Mouse (Mus musculus) monocyte, adult 2 months (primary cell): ENCODE measurements around the gene Smco4.
"Not testable (repeated sequence)": the region's sequence is repeated elsewhere in the genome, so short reads cannot be mapped to it uniquely, and the experiment has no call there.

Experiments used
- DNase-seq, 2 experiments: peaks; one replicate each; pipeline ENCODE4 v3.0.0; 2022; ENCODE audit warnings: low spot score in 2 of 2, low read depth in 1 of 2

The Smco4 gene

DNA sequence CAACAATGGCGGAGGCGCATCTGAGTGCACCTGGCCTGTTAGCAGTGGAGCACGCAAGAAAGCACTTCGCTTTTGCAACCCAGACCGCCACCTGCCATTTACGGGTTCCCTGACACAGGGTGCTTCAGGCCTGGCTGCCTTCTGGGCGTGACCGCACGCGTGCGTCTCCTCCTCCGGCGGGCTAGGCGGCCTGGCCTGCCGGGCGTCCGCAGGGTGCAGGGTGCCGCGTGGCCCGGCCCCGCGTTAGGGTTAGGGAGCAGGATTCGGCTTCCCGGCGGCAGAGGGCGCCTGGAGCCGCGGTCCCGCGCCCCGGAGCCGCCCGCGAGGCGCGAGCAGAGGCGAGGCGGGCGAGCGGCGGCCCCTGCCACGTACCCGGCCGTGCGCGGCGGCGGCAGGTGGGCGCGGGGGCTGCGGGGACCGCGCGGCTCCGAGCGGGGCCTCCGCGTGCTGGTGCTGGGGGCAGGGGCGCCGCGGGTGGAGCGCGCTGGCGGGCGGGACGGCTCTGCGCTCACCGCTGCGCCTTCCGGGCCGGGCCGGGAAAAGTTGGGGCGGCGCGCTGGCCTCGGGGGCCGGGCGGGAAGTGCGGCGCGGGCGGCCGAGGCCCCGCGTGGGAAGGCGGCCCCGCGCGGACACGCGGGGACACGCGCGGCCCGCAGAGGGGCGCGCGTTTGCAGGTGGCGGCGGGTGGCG is at the start of gene Smco4:
Gene Smco4 (plus strand): TSS at position 198 of the 690 bp plus-strand sequence.
- DNase-seq = peak in 1 of 2 experiments; percentile 9

DNA sequence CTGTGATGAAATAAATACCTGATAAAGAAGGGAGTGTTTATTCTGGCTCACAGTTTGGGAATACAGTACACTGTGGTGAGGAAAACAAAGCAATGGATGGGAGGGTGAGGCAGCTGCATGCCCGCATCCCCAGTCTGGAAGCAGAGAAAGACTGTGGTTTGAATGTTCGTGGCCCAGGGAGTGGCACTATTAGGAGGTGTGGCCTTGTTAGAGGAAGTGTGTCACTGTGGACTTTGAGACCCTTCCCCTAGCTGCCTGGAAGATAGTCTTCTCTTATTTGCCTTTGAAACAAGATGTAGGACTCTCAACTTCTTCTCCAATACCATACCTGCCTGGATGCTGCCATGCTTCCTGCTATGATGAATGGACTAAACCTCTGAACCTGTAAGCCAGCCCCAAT is 45.8 kb upstream of the Smco4 start:
- no peak for DNase-seq

- no peak for DNase-seq
Measured at GRCm38 (mm10) chr9:15450921-15451320, 42.3 kb upstream of the Smco4 start.

DNA sequence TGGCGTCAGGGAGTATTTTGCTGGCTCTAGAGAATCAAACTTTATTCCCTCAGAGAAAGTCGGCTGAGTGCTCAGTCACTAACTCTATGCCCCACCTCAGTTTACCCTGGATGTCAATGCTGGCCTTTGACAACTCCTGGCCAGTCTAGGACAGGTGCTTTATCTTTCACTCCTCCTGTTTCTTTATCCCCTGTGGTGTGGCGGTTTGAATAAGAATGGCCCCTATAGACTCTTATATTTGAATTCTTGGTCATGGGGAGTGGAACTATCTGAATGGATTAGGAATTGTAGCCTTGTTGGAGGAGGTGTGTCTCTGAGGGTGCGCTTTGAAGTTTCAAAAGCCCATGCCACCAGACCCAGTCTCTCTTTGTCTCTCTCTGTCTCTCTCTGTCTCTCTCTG is 21.0 kb upstream of the Smco4 start:
- no peak for DNase-seq

DNA sequence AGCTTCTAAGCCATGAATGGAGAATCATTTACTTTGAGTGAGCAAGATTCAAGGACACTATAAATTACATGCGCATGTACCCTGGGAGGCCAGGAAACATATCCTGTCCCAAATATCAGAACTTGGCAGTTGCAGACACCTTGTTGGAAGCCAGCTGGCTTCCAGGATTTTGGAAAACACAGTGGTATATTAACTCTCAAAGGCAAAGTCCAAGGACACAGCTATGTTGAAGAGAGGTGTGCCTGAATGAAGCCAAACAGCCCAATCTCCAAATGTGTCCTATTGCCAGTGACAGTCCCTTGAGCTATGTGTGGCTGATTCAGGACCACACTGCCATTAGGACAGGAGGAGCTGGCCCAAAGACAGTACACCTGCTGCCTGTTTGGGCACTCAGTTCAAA is 20.0 kb upstream of the Smco4 start:
- no peak for DNase-seq

- no peak for DNase-seq
Measured at GRCm38 (mm10) chr9:15477556-15477955, 15.7 kb upstream of the Smco4 start.

DNA sequence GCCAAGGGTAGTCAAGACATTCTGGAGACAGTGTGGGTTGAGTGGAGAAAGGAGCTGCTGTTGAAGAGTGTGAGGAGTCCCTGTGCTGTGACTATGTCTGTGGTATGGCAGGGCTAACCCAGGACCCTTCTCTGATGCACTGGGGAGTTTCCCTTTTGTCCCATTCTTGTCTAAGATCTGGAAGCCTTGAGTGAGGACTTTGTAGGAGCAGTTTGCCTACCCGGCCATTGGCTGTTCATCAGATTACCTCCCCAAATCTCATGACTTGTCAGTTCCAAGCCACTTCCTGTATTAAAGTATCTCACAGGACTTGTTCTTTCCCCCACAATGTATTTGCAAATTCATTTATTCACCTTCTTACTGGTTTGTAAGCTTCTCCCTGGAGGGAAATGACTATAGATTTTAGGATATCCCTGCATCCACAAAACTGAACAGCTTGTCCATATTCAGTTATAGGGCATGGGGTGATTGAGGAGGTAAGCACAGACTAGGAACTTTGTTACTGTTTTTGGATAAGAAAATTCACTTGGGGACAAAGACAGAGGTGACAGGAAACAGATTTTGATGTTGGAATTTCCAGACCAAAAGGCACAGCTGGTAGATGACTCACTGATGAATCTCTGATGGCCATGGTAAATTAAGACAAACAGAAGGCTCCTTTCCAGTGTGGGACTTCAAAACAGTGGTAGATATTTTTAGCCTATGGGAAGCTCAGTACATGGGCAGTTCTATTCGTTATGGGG is 5.4 kb upstream of the Smco4 start:
- no peak for DNase-seq

DNA sequence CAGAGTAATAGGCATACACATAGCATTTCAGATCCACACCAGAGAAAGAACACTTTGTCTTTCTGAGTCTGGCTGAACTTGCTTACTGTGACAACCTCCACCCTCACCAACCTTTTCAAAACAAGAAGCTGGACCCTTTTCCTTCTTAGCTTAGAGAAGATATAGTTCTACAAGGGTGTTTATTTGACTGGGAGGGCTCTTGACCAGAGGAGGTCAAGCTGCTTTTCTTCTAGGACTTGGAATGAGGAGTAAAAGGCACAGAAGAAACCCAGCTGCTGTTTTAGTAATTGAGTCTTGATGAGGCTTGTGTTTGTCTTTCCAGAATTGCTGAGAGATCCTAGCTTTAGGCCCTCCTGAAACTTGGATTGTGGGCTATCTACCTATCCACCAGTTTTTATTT is 3.9 kb upstream of the Smco4 start:
- DNase-seq = no peak

DNA sequence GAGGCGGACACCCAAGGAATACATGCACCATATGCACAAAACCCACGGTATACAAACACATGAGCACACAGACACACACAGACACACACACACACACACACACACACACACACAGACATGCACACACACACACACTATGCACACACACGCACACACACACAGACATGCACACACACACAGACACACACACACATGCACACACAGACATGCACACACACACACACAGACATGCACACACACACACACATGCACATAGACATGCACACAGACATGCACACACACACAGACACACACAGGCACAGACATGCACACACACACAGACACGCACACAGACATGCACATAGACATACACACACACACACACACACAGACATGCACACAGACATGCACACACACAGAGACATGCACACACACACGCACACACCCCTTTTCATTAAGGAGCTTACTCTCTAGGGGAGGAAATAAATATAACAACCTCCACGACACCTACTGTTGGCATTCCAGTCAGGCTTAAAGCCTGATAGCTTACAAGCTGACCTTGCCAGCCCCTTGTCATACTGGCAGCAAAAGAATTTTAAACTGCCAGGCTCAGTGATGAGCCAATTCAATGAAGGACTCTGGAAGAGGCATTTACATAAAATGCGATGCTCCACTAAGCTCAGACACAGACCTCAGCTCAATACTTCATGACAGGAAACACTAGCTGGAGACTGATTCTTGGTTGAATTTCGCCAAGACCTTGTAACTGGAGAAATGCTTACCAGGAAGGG is 2.7 kb upstream of the Smco4 start:
- no peak for DNase-seq

DNA sequence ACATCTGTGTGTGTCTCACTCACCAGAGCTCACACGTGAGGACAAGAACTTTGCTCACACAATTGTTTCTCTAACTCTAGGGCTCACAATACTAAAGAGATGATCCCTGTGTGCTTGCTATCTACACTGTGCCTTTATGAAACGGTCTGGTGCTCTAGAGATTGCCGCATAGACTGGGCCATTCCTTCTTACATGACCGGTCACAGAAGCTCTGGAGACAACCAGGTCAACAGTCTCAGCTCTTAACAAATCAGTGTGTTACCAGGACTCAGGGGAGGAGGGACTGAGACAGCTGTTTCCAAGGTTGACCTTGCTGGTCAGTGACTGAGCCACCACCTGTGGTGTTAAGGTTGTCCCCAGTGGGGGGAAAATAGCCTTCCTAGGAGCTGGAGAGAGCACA is 1.5 kb upstream of the Smco4 start:
- no peak for DNase-seq

- DNase-seq = no peak
Measured at GRCm38 (mm10) chr9:15492401-15492800, 831 bp upstream of the Smco4 start.

- no peak for DNase-seq
Measured at GRCm38 (mm10) chr9:15493925-15494558, 810 bp downstream of the Smco4 start.

GRCm38 (mm10) chr9:15495281-15495680 is 2.0 kb downstream of the Smco4 start:
- DNase-seq = not testable (repeated sequence)

GRCm38 (mm10) chr9:15495921-15496577 is 2.8 kb downstream of the Smco4 start:
- no peak for DNase-seq

GRCm38 (mm10) chr9:15500025-15500424 is 6.8 kb downstream of the Smco4 start:
- no peak for DNase-seq

DNA sequence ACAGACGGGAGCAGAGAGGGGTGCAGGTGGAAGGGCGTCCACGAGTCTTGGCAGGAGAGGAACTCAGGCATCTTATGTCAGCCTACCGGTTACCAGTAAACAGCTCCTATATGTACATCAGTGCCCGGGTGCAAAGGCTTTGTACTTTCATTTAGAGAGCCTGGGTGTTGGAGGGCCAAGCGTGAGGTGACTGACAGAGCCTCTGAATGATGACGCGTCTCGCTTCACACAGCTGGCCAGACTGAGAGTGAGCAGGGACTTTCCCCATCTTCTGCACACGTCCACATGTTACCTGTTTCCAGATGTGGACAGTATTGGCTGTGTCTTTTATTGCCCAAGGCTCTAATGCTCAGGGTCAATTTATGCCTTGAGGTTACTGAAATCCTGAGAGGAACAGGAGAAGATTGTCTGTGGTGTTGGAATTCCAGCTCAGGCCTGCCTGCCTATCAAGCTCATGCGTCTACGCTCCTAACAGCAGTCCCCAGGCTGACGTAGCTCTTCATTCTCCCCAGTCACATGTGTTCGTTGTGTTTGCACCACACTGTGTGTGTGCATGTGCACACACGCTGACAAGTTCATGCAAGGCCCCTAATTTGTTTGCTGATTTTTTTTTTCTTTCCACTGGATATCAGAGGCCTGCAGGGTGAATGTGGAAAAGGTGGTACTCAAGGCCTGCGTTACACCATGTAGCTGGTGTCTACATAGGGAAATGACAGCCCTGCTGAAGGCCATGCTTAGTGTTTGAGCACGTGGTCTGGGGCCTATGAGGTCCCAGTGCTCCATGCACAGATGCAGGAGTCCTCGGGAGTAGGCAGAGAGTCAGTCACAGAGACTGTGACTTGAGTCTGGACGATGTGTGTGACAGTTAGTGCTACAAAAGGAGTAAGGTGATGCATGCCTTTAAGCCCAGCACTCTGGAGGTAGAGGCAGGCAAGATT is 8.4 kb downstream of the Smco4 start:
- no peak for DNase-seq

DNA sequence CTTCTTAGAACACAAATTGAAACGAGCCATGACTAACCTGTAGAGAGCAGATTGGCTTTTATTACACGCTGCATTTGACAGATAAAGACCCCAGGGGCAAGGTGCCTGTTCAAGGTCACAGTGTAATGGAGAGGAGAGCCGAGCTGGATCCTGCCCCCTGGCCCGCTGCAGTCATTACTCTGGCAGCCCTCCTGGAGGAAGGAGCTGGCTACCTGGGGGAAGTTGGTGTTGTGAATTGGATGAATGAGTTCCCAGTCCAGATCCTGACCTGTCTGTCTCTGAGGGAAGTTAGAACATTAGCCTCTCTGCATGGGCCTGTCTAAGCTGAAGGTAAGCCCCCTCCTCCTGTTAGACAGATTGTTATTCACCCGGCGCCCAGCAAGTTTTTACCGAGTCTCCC is 9.2 kb downstream of the Smco4 start:
- no peak for DNase-seq

- DNase-seq = no peak
Measured at GRCm38 (mm10) chr9:15503307-15503706, 10.1 kb downstream of the Smco4 start.

DNA sequence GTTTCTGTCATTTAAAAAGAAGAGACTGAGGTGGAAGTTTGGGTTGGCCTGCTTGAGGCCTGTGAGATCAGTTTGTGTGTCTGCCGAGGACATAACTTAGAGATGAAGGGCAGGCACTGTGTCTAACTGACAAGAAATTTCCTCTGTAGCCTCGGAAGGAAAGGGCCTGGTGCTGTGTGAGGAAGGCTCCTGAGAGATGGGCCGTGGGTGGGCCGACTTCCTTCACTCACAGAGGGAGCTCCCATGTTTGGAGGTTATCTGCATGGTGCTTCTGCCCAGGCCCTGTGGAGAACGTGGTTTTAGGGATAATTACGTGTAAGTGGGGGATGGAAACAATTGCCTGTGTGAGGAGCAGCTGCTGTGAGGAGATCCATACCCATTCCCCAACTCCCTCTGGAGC is 10.6 kb downstream of the Smco4 start:
- no peak for DNase-seq

DNA sequence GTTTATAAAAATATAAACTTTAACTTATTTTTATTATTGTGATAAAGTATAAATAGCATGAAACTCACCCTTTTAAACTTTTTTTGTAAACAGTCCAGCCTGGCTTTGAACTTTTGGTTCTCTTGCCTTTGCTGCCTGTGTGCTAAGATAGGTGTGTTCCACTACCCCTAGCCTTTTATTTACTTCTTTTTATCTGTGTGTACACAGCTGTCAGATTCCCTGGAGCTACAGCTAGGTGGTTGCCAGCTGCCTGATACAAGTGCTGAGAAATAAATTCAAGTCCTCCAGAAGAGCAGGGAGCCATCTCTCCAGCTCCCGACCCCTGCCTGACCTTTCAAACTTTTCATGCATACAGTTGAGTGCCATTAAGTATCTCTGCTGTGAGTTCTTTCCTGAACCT is 12.1 kb downstream of the Smco4 start:
- DNase-seq = no peak
